Comparison of ENCODE assay signal across 18 mouse cellular contexts in genomic region chr7:123186463-123186862, GRCm38 (mm10). TPM values are rescaled to one million over a fixed set of nuclear protein-coding genes. Genes with fewer than 3 reads are reported as not detected.
DNase-seq lines count a peak whose midpoint lies in the region; ATAC-seq and TF ChIP-seq lines count a peak whose summit lies in the region.
"Had no signal": no experiment of that assay in that cellular context is flagged by ENCODE, and none has a peak within 500 bp of the region (broad histone marks: within the 10 kb centered on the region; RNA-seq: fewer than 3 reads in every experiment).

No protein-coding gene starts in this region.

- no peak overlapping the region for H3K27ac ChIP-seq in lung, embryonic 14.5 days (ENCODE audit: low read depth)
- no peak overlapping the region for H3K27ac ChIP-seq in lung, postnatal 0 days (ENCODE audit: low read length)
- H3K27ac ChIP-seq: embryonic facial prominence, embryonic 12.5 days; forebrain, embryonic 15.5 days; hindbrain, embryonic 10.5 days; hindbrain, embryonic 14.5 days; intestine, embryonic 15.5 days had no signal

- no peak for TF ChIP-seq EP300 in lung, postnatal 0 days (IDR thresholded peaks at IDR 0.05)

- H3K36me3 ChIP-seq in lung, embryonic 14.5 days (ENCODE audit: insufficient read depth), result peaks cover 99% of the 10 kb centered on the region
- H3K36me3 ChIP-seq in lung, postnatal 0 days (ENCODE audit: insufficient read depth, low read length), result peaks cover 77% of the 10 kb centered on the region

- H3K9ac ChIP-seq in lung, embryonic 14.5 days, result no peak overlapping the region
- no peak overlapping the region for H3K9ac ChIP-seq in lung, postnatal 0 days (replicated peaks; ENCODE audit: low read depth)
- H3K9ac ChIP-seq: embryonic facial prominence, embryonic 12.5 days; forebrain, embryonic 15.5 days; heart, embryonic 12.5 days; hindbrain, embryonic 14.5 days; intestine, embryonic 15.5 days had no signal

- H3K4me1 ChIP-seq in lung, embryonic 14.5 days (ENCODE audit: insufficient read depth), result no peaks in the 10 kb centered on the region
- no peaks in the 10 kb centered on the region for H3K4me1 ChIP-seq in lung, postnatal 0 days (ENCODE audit: insufficient read depth, low read depth, low read length)
- H3K4me1 ChIP-seq: embryonic facial prominence, embryonic 12.5 days; forebrain, embryonic 15.5 days; heart, embryonic 12.5 days; hindbrain, embryonic 10.5 days; intestine, embryonic 15.5 days had no signal

- 81% methylated on average over 6 of the region's 6 CpGs for WGBS in lung, embryonic 14.5 days
- 80% methylated on average over 6 of the region's 6 CpGs for WGBS in lung, postnatal 0 days

- no peak for TF ChIP-seq POLR2A in brain, embryonic 14.5 days (IDR thresholded peaks at IDR 0.05; ENCODE audit: borderline replicate concordance, extremely low read depth, insufficient read depth, insufficient read length, poor library complexity, severe bottlenecking)

- no peak for TF ChIP-seq CTCF in lung, embryonic 14.5 days (IDR thresholded peaks at IDR 0.05; ENCODE audit: low read depth)
- TF ChIP-seq CTCF in lung, postnatal 0 days (IDR thresholded peaks at IDR 0.05), result no peak
- no peak for TF ChIP-seq CTCF in brain, embryonic 14.5 days (IDR thresholded peaks at IDR 0.05; ENCODE audit: borderline replicate concordance, extremely low read depth, insufficient read depth, insufficient read length)

- no peak overlapping the region for H3K4me3 ChIP-seq in lung, embryonic 14.5 days (ENCODE audit: low read depth, low read length)
- no peak overlapping the region for H3K4me3 ChIP-seq in lung, postnatal 0 days (ENCODE audit: low read depth, low read length)
- H3K4me3 ChIP-seq: embryonic facial prominence, embryonic 12.5 days; forebrain, embryonic 15.5 days; heart, embryonic 12.5 days; hindbrain, embryonic 10.5 days; intestine, embryonic 15.5 days had no signal

- H3K9me3 ChIP-seq in lung, embryonic 14.5 days (ENCODE audit: low read depth, low read length), result no peaks in the 10 kb centered on the region
- H3K9me3 ChIP-seq in lung, postnatal 0 days (ENCODE audit: low read length), result no peaks in the 10 kb centered on the region
- H3K9me3 ChIP-seq: embryonic facial prominence, embryonic 12.5 days; forebrain, embryonic 15.5 days; heart, embryonic 12.5 days; hindbrain, embryonic 10.5 days; intestine, embryonic 15.5 days had no signal

- no peak for ATAC-seq in cerebellum, adult (ENCODE audit: insufficient number of reproducible peaks, low FRiP score, low TSS enrichment)
- no peak for ATAC-seq in lung, embryonic 14.5 days (ENCODE audit: insufficient read depth)
- ATAC-seq in lung, postnatal 0 days, result no peak
- ATAC-seq: forebrain, embryonic 15.5 days; intestine, embryonic 15.5 days had no signal

- H3K27me3 ChIP-seq in lung, embryonic 14.5 days (ENCODE audit: insufficient read depth, low read length), result no peaks in the 10 kb centered on the region
- no peaks in the 10 kb centered on the region for H3K27me3 ChIP-seq in lung, postnatal 0 days (replicated peaks; ENCODE audit: insufficient read depth, low read length)
- H3K27me3 ChIP-seq: CH12.LX; embryonic facial prominence, embryonic 12.5 days; forebrain, embryonic 15.5 days; heart, embryonic 12.5 days; intestine, embryonic 15.5 days had no signal

- no peak overlapping the region for H3K4me2 ChIP-seq in lung, embryonic 14.5 days
- H3K4me2 ChIP-seq in lung, postnatal 0 days (replicated peaks; ENCODE audit: low read depth, low read length), result no peak overlapping the region
- H3K4me2 ChIP-seq: embryonic facial prominence, embryonic 12.5 days; forebrain, embryonic 15.5 days; heart, embryonic 12.5 days; hindbrain, embryonic 14.5 days; intestine, embryonic 15.5 days had no signal

- DNase-seq in cerebellum, adult 18-20 months, result peak; percentile 23 to 32
- peak; percentile 25 to 26 for DNase-seq in kidney, postnatal 4 days
- no peak for DNase-seq in kidney, adult 9 months
- peak; percentile 18 for DNase-seq in lung, embryonic 14.5 days
- DNase-seq in lung, postnatal 0 days (ENCODE audit: low spot score), result no peak
- DNase-seq in brain, embryonic 14.5 days (ENCODE audit: low read depth), result peak; percentile 4
- DNase-seq: adrenal gland, postnatal 36 days; gastrocnemius, postnatal 10 days had no signal

RNA-seq across cellular contexts. Expression of gene Slc5a11, which starts 28.1 kb away (rescaled TPM):
- 1.2 and 1.6 TPM in 2 replicates for polyA plus RNA-seq in lung, embryonic 14.5 days (2014; fragmentation: Nextera tagmentation; extraction: Ambion mirVana)
- 0.11 TPM in 1 of 2 replicates, not detected in the other for polyA plus RNA-seq in lung, postnatal 0 days (2015; fragmentation: Nextera tagmentation; extraction: Ambion mirVana)
- 0.15 and 0.22 TPM in 2 replicates for polyA plus RNA-seq in brain, embryonic 14.5 days (2012; rRNA removed)
- polyA plus RNA-seq: adrenal gland, adult 2 months; forebrain, embryonic 11.5 days; hindbrain, embryonic 14.5 days had no signal

Comparison
In these comparisons a context has a peak if more than half of its experiments do, and no peak if none do; other contexts are left out.
1. DNase-seq: peak in cerebellum, adult 18-20 months (2 of 2), kidney, postnatal 4 days (2 of 2), lung, embryonic 14.5 days (single experiment) and brain, embryonic 14.5 days (single experiment); none in kidney, adult 9 months (single experiment) and lung, postnatal 0 days (single experiment).